Mouse (Mus musculus) embryo, embryonic 10.5 days (tissue): ENCODE results near the gene Nfs1.
A peak's percentile ranks its signal among the peaks of the same experiment; 100 is the strongest.
"Not testable (repeated sequence)": the region's sequence is repeated elsewhere in the genome, so short reads cannot be mapped to it uniquely, and the experiment has no call there.

Experiments
- DNase-seq: peaks from one replicate; pipeline ENCODE4 v3.0.0-alpha.2; 2015; ENCODE audit warnings: low spot score

Nfs1 gene

GRCm38 (mm10) chr2:156143953-156144724, at the start of gene Nfs1, which contains the start of gene Romo1:
Gene Nfs1, minus strand, starts transcription at chr2:156144186.
Gene Romo1, plus strand, starts transcription at chr2:156144039.
- peak; percentile 98 for DNase-seq

- no peak for DNase-seq
Measured at GRCm38 (mm10) chr2:156193066-156193862, 49.3 kb upstream of the Nfs1 start.

DNA sequence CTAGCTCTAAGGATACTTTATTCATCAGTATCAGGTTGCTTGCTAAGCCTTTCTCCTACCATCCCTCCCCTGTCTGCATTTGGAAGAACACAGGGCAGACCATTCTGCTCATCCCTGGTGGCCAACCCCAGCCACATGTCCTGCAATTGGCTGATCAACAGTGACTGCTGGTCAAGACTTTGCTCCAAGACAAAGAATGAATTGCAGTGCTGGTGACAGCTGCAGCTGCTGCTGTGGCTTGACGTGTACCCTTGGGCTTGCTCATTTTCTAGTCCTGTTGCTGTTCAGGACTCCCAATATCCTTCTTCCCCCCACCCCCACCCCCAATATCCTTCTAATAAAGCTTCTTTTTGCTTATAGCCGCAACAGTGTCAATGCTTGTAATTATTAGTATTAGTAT, 48.1 kb upstream of the Nfs1 start:
- no peak for DNase-seq

DNA sequence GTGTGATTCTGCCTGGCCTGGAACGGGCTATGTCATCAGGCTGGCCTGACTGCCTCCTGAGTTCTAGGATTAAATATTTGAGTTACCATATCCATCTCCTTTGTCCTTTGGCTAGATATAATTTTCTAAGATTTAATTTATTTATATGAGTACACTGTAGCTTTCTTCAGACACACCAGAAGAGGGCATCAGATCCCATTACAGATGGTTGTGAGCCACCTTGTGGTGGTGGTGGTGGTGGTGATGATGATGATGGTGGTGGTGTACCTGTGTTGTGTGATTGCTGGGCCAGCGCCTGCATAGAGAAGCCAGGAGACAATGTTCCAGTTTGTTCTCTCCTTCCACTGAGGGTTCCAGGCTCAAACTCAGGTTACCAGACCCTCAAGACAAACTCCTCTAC, 47.6 kb upstream of the Nfs1 start:
- DNase-seq = no peak

GRCm38 (mm10) chr2:156190004-156190896, 46.3 kb upstream of the Nfs1 start:
- no peak for DNase-seq

DNA sequence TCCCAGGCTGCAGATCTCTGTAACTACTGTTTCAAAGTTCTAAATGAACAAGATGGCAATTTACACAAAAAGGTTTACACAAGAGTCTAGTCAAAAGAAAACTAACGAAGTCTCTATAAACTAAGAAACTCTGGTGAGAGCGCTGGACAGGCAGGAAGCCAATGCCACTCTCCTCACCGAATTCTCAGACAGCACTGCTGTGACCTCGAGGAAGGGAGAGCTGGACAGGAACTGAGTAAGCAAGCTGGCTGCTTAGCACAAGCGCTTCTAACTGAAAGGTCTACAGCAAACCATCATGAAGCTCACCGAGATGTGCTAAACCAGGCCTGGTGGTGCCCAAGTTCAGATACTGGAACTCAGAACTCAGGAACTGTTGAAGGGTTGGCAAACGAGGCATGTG, 45.3 kb upstream of the Nfs1 start:
- not testable (repeated sequence) for DNase-seq

DNA sequence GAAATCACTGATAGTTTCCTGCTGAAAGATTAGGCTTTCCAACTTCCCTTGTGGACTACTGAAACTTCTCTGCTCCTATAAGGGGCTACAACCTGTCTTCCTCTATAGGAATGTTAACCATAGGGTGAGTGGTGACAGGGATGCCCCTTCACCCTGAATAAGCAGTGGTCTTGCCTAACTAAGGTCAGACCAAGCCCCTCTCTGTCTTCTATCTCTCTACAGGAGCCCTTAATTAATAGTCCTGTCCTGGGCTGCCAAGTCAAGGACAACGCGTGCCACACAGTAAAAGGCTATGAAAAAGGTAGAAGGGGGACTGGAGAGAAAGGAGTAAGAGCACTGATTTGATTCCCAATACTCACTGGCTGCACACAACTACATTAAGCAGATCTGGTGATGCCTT, 37.6 kb upstream of the Nfs1 start:
- no peak for DNase-seq

DNA sequence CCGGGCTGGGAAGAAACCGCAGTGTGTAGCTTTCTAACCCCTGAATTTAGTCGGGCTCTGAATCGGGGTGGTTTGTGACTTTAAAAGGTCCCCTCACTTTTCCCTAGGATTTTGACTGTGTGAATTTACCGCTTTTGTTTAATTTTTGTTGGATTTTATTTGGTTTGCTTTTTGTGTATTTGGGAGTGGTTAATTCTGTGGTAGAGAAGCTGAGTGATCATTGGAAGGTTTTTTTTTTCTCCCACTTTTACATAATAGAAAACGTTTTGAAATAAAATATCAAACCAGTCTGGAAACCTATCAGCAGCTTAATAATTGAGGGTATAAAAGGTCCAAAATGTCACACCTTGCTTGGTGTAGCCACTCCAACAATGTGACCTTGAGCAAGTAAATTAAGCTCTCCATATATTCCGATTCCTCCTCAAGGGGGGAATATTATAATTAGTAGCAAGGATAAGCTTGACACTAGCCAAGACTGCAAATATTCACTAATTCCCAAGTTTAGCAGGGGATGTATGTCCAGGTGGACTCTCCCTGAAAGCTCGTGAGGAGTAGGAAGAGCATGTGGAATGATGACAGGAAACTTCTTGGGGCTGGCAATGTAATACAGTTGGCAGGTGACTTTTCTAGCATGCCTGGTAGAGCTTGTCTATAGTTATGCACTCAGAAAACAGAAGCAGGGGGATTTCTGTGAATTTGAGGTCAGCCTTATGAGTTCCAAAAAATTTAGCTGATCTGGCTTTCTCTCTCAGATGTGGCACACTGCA, 37.0 kb upstream of the Nfs1 start:
- DNase-seq = no peak

GRCm38 (mm10) chr2:156180094-156180821, 36.3 kb upstream of the Nfs1 start, which contains the start of gene Rbm39:
Gene Rbm39, minus strand, starts transcription at chr2:156180238.
- DNase-seq = peak; percentile 99

GRCm38 (mm10) chr2:156179796-156180093, 35.8 kb upstream of the Nfs1 start:
- no peak for DNase-seq

DNA sequence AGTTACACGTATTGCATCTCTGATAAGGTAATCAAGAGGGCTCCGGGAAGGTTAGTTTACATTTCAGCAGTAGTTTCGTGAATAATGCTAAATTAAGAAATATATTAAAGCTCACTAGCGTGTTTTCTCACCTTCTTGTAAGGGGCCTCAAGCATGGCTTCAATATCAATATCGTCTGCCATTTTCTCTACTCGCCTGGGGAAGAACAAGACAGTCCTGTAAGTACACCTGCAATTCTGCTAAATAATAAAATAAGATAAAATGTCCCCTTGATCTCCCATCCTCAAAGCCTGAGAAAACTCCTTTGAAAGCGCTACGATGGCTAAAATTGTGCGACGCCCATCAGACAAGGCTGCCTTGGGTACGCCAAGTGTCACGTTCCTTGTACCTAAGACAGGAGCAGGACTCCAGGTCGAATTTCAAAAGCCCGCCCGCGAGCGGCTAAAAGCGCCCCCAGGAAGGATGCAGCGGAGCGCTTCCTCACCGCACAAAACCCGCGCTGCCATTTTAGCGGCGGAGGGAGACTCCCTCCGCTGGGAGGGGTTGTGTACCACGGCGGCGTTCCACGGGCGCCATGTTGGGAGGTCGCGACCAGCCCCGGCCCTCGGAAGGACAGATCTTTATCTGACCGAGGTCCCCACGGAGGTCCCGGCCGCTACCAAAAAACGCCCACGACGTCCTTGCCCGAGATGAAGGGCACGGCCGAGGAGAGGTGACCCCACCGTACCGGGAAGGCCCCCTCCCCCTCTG, 35.2 kb upstream of the Nfs1 start:
- DNase-seq = peak; percentile 87

DNA sequence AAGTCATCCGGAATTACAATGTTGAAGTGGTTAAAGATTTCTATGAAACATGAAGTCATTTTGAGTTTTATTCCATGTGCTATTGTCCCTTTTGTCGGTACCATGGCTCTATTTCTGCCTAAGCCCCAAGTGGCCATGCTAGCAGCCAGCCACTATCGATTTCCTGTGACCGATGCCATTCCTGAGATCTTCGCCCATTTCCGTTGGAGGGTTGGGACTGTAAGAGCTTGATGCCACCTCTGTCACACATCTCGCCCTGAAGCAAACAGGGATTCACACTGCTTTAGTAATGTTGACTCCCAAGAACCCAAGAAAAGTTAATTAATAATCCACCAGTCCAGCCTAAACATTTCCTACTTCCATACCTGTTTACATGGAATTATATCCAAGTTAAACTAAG, 33.7 kb upstream of the Nfs1 start:
- DNase-seq = no peak

GRCm38 (mm10) chr2:156177079-156177478, 33.1 kb upstream of the Nfs1 start:
- DNase-seq = no peak

- DNase-seq = no peak
Measured at GRCm38 (mm10) chr2:156166557-156166956, 22.6 kb upstream of the Nfs1 start.

- no peak for DNase-seq
Measured at GRCm38 (mm10) chr2:156165478-156165877, 21.5 kb upstream of the Nfs1 start.

DNA sequence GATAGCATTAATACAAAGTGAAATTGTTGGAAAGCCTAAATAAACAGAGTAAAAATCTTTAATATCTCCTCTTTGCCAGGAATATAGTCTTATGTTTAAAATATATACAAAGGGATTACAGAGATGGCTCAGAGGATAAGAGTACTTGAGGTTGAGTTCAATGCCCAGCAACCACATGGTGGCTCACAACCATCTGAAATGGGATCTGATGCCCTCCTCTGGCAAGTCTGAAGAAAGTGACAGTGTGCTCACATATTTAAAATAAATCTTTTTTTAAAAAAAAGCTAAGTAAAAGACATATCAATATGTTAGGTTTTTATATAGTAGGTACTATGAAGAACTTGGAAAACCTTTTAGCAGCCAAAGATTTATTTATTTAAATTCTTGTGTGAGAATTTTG, 7.6 kb upstream of the Nfs1 start:
- DNase-seq = no peak

GRCm38 (mm10) chr2:156147316-156147915, 3.4 kb upstream of the Nfs1 start:
- DNase-seq = no peak

DNA sequence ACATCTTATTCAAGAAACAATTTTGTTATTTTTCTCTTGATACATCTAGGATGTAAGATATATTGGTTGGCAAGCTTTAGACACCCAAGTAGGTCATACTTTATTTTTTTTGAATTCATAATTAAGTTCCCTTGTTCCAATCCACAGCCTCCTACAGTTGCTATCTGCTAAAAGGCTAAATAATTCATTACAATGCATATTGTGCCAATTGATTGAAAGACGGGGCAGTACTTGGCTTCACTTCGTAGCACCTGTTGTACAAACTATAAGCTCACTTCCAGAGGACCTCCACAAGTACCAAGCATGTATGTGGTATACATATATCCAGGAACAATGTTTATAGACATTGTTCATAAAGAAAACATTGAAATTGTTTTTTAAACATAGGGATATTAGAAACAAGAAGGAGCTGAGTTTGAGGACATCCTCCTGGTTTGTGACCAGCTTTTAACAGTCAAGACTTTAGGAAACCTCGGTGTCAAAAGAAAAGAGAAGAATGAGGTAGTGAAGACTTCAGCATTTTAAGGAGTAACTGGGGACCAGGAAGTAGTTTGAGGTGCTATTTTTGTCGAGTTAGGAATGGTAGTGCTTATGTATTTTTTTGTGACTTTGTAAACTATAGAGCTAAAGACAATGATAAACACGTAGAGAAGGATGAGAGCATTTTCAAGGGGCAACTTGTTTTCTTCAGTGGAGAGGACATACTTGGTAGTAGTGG, 2.4 kb upstream of the Nfs1 start:
- DNase-seq = no peak

DNA sequence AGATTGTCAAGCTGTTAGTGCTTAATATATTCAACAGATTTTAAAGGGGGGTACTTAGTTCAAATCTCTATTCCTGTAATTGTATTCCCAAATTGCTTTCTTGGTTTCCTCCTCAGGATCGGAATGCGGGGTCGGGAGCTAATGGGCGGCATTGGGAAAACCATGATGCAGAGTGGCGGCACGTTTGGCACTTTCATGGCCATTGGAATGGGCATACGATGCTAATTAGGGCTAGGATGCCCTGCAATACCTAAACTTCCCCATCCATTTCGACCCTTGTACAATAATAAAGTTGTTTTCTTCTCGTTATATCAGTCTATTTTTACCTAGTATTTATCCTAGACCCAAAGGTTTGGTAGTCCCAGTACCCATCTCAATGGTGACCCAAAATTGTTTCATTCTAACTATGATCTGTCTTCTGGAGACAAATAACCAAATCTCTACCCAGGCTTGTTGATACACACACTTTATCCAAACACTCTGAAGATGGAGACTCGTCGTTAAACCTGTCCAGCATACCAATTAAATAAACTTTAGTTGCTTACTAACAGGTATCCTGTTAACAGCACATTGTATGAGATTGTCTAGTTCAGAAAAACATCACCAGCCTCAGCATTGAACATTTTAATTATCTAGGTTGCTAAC, 1.6 kb upstream of the Nfs1 start:
- DNase-seq = no peak
